8 mouse cellular contexts compared by ENCODE assay signal in genomic region chr2:165982512-165983389, GRCm38 (mm10). TPM values are rescaled to one million over a fixed set of nuclear protein-coding genes. Genes with fewer than 3 reads are reported as not detected.
DNase-seq lines count a peak whose midpoint lies in the region; ATAC-seq and TF ChIP-seq lines count a peak whose summit lies in the region.

No protein-coding gene starts in this region.

- 0 out of 2 replicates have a peak, but pooled peaks have one; percentile 8 for TF ChIP-seq POLR2A in small intestine, adult 2 months (IDR thresholded peaks at IDR 0.05; ENCODE audit: low read depth, low read length)

- H3K4me3 ChIP-seq in liver, embryonic 12.5 days: peak overlapping the region; percentile 37
- peak overlapping the region; percentile 37 for H3K4me3 ChIP-seq in small intestine, adult 2 months (ENCODE audit: low read depth, low read length)
- no peak overlapping the region for H3K4me3 ChIP-seq in forebrain, embryonic 12.5 days (replicated peaks)

- H3K9ac ChIP-seq in liver, embryonic 12.5 days: 0 out of 2 replicates have a peak overlapping the region, but pooled peaks have one; percentile 14
- H3K9ac ChIP-seq in forebrain, embryonic 12.5 days: no peak overlapping the region

- peak; percentile 91 for ATAC-seq in liver, embryonic 12.5 days
- no peak for ATAC-seq in forebrain, embryonic 12.5 days (ENCODE audit: low FRiP score)

- peaks cover 44% of the 10 kb centered on the region for H3K4me1 ChIP-seq in liver, embryonic 12.5 days
- peaks cover 17% of the 10 kb centered on the region for H3K4me1 ChIP-seq in small intestine, adult 2 months (ENCODE audit: control insufficient read depth, insufficient read depth, insufficient read length, low read length)
- H3K4me1 ChIP-seq in forebrain, embryonic 12.5 days: peaks cover 10% of the 10 kb centered on the region

- H3K27me3 ChIP-seq in liver, embryonic 12.5 days (replicated peaks): no peaks in the 10 kb centered on the region
- H3K27me3 ChIP-seq in small intestine, adult 2 months (ENCODE audit: control insufficient read depth, insufficient read depth, low read length): no peaks in the 10 kb centered on the region
- no peaks in the 10 kb centered on the region for H3K27me3 ChIP-seq in forebrain, embryonic 12.5 days

- H3K36me3 ChIP-seq in liver, embryonic 12.5 days: no peaks in the 10 kb centered on the region
- no peaks in the 10 kb centered on the region for H3K36me3 ChIP-seq in small intestine, adult 2 months (ENCODE audit: control insufficient read depth, insufficient read depth, low read length)
- H3K36me3 ChIP-seq in forebrain, embryonic 12.5 days (replicated peaks): no peaks in the 10 kb centered on the region

- no peaks in the 10 kb centered on the region; the same call in 1 of the 2 replicates for H3K9me3 ChIP-seq in liver, embryonic 12.5 days (replicated peaks)
- 0 out of 2 replicates have a peak, but pooled peaks cover 3% of the 10 kb centered on the region for H3K9me3 ChIP-seq in forebrain, embryonic 12.5 days

- intact Hi-C loops in heart, postnatal 14 days (cut with DNase I): no loop called here

- no peak for TF ChIP-seq CTCF in small intestine, adult 2 months (IDR thresholded peaks at IDR 0.05; ENCODE audit: extremely low read depth, insufficient read length, insufficient replicate concordance, low read depth, low read length)

- WGBS in liver, embryonic 12.5 days (ENCODE audit: insufficient replicate concordance): 16% methylated on average over 16 of the region's 16 CpGs
- WGBS in small intestine, adult 2 months: 27% methylated on average over 16 of the region's 16 CpGs
- 67% methylated on average over 16 of the region's 16 CpGs for WGBS in forebrain, embryonic 12.5 days

- DNase-seq in ovary, adult 18-20 months (ENCODE audit: low spot score): peak; percentile 43
- no peak for DNase-seq in ovary, postnatal 10 days (ENCODE audit: low spot score)
- peak; percentile 76 for DNase-seq in c-Kit-positive CD71-positive TER-119-positive erythroid progenitor cells, embryonic 14.5 days (ENCODE audit: low spot score)
- DNase-seq in heart, postnatal 14 days: peak; percentile 70 to 76
- no peak for DNase-seq in retina, embryonic 14.5 days (ENCODE audit: low spot score)

- H3K4me2 ChIP-seq in liver, embryonic 12.5 days: peak overlapping the region; percentile 64
- H3K4me2 ChIP-seq in forebrain, embryonic 12.5 days: no peak overlapping the region

- H3K27ac ChIP-seq in liver, embryonic 12.5 days: peak overlapping the region; percentile 85
- peak overlapping the region; percentile 95 for H3K27ac ChIP-seq in small intestine, adult 2 months (ENCODE audit: insufficient read depth, low read depth, low read length)
- no peak overlapping the region for H3K27ac ChIP-seq in forebrain, embryonic 12.5 days

RNA-seq across cellular contexts. Expression of gene Ncoa3, which starts 9.7 kb away (rescaled TPM):
- total RNA-seq in heart, postnatal 14 days (2021): 10 to 100 TPM; 28.7 to 31.5 TPM
- 8.1 and 8.3 TPM in 2 replicates for polyA plus RNA-seq in liver, embryonic 12.5 days (2016; fragmentation: Nextera tagmentation; extraction: Ambion mirVana)
- polyA plus RNA-seq in small intestine, adult 2 months (2012; rRNA removed): 13.0 and 20.1 TPM in 2 replicates
- polyA plus RNA-seq in forebrain, embryonic 12.5 days (2016; fragmentation: Nextera tagmentation; extraction: Ambion mirVana): 12.9 and 13.2 TPM in 2 replicates

Comparison
In these comparisons a context has a peak if more than half of its experiments do, and no peak if none do; other contexts are left out.
1. DNase-seq: peak in ovary, adult 18-20 months (single experiment), c-Kit-positive CD71-positive TER-119-positive erythroid progenitor cells, embryonic 14.5 days (single experiment) and heart, postnatal 14 days (2 of 2); none in ovary, postnatal 10 days (single experiment) and retina, embryonic 14.5 days (single experiment).